Mouse (Mus musculus) midbrain, embryonic 11.5 days (tissue): ENCODE data around the gene Stra8. TPM values are rescaled to one million over a fixed set of nuclear protein-coding genes. Genes with fewer than 3 reads are reported as not detected.

Source experiments
- ATAC-seq: fragments of 200-750 bp; cut with Nextera tagmentation; 2 replicates; pipeline ENCODE4 v1.8.0; 2017; ENCODE audit warnings: moderate TSS enrichment, moderate library complexity; ENCODE audit not compliant: low FRiP score
- DNase-seq: peaks from one replicate; pipeline ENCODE4 v3.0.0; 2015; ENCODE audit warnings: low spot score; ENCODE audit errors: missing footprints
- H3K27ac ChIP-seq: fragments of 300-500 bp; sonication (generic); 2 replicates; pipeline ENCODE4 v1.5.1; 2014; ENCODE audit warnings: low read depth, low read length
- H3K27me3 ChIP-seq: fragments of 300-500 bp; sonication (generic); 2 replicates; pipeline ENCODE4 v1.6.1; 2014; ENCODE audit warnings: mild to moderate bottlenecking, low read length, moderate library complexity, mixed read lengths; ENCODE audit not compliant: control insufficient read depth, insufficient read depth
- H3K36me3 ChIP-seq: fragments of 300-500 bp; sonication (generic); 2 replicates; pipeline ENCODE4 v1.6.1; 2014; ENCODE audit warnings: mild to moderate bottlenecking, low read length, moderate library complexity, mixed read lengths; ENCODE audit not compliant: control insufficient read depth, insufficient read depth
- H3K4me1 ChIP-seq: fragments of 300-500 bp; sonication (generic); 2 replicates; pipeline ENCODE4 v1.6.1; 2014; ENCODE audit warnings: low read length; ENCODE audit not compliant: control insufficient read depth, insufficient read depth
- H3K4me2 ChIP-seq: fragments of 300-500 bp; sonication (generic); 2 replicates; pipeline ENCODE4 v1.6.1; 2014; ENCODE audit warnings: mild to moderate bottlenecking, moderate library complexity
- H3K4me3 ChIP-seq: fragments of 300-500 bp; sonication (generic); 2 replicates; pipeline ENCODE4 v1.5.1; 2014; ENCODE audit warnings: low read depth, low read length
- H3K9ac ChIP-seq: fragments of 300-500 bp; sonication (generic); 2 replicates; pipeline ENCODE4 v1.6.1; 2014; ENCODE audit warnings: low read length
- H3K9me3 ChIP-seq: fragments of 300-500 bp; sonication (generic); 2 replicates; pipeline ENCODE4 v1.6.1; 2016; ENCODE audit warnings: low read length; ENCODE audit not compliant: control insufficient read depth
- WGBS: fragments of 180-500 bp; shearing (Covaris S2); extraction: QIAGEN DNeasy Blood & Tissue Kit; methylation state at CpG from one replicate; pipeline ENCODE4 v1.1.7; 2014; 5-methylcytosine and 5-hydroxymethylcytosine counted together
- polyA plus RNA-seq: library from polyadenylated mRNA; unstranded; fragments of >200 nt; fragmentation: Nextera tagmentation; extraction: Ambion mirVana; gene quantifications from 2 replicates; pipeline ENCODE4 v1.2.1, GENCODE M21; 2014

Stra8 gene
- polyA plus RNA-seq, 1 experiment from 2014 or later, result not detected

DNA sequence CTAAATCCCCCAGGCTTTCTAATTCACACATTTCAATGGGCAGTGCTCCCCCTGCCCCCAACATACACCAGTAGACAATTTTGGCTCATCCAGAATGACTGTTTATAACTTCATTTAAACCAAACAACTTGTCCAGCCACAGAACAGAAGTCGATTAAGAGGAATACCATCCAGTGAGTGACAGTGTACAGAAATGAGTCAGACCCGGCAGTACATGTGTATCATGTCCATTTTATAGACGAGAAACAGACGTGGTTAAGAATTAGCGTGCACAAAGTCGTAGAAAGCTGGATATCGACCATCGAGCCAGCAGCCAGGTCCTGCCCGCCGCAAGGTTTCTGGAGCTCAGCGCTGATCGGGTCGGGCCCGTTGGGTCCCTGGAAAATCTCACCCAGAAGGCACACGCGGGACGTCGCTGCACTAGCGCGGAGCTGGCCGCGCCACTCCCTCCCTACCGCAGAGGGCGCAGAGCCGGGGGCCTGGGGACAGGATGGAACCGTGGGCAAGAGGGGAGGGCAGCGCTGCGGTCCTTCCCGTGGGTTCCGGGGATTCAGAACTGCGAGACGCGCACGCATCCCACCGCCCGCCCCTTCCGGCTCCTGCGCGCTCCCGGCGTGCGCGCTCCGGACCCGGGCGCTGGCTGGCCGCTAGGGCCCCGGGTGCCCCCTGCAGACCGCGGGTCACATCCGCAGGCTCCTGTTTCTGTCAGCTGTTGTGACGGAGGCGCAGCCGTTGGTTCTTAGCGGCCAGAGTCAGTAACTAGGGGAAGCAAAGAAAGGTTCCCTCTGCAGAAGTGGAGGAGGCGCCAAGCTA lies 42.2 kb upstream of the Stra8 start, which contains the start of gene Cyren:
Cyren (minus strand) TSS at position 552 of the 813 bp plus-strand sequence.
- peak within 1 kb of the TSS; percentile 89 for H3K9ac ChIP-seq
- no peaks in the 10 kb centered on the region for H3K9me3 ChIP-seq
- peaks cover 2% of the 10 kb centered on the region; the same call in 1 of the 2 replicates for H3K36me3 ChIP-seq
- peak within 1 kb of the TSS; percentile 76 for H3K4me3 ChIP-seq
- peaks cover 15% of the 10 kb centered on the region for H3K4me1 ChIP-seq
- no peaks in the 10 kb centered on the region for H3K27me3 ChIP-seq
- WGBS, result under 1% methylated on average over 56 of the region's 56 CpGs
- peak within 1 kb of the TSS; percentile 75 for H3K27ac ChIP-seq
- peak; percentile 100 for DNase-seq
- peak; percentile 95 for ATAC-seq
- peak within 1 kb of the TSS; percentile 71 for H3K4me2 ChIP-seq

DNA sequence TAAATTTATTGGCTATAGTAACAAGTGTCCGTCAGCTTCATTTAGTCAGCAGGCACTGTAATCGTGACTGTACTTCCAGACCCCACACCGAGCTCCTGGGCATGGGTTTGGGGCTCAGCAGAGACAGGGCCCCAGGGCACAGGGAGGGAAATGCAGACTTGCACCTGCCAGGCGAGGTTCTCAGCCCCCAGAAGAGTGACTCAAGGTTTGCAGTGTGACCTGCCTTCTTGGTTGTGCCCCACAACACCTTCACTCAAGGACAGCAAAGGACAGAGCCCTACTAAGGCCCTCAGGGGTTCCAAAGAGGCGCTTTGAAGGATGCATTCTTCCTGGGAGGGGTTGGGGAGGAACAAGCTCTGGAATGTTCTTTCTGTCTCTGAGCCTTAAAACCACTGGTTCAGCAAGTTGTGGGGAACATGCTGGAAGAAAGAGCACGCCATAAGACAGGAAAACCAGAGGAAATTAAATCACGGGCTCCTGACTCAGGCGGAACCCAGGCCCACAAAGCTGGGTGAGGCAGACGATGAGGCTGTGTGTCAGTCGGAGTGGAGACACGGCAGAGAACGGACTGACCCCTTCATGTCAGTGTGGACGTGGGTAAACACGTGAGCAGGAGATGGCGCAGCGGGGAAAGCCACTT lies 40.7 kb upstream of the Stra8 start:
- Histone ChIP-seq H3K27ac (no peak overlapping the region), H3K9me3 (no peaks in the 10 kb centered on the region), H3K27me3 (no peaks in the 10 kb centered on the region), H3K36me3 (peaks cover 4% of the 10 kb centered on the region), H3K4me3 (no peak overlapping the region), H3K4me1 (peaks cover 15% of the 10 kb centered on the region), H3K9ac (no peak overlapping the region), H3K4me2 (no peak overlapping the region)
- no peak for DNase-seq
- WGBS, result 90% methylated on average over 16 of the region's 16 CpGs
- ATAC-seq, result no peak

DNA sequence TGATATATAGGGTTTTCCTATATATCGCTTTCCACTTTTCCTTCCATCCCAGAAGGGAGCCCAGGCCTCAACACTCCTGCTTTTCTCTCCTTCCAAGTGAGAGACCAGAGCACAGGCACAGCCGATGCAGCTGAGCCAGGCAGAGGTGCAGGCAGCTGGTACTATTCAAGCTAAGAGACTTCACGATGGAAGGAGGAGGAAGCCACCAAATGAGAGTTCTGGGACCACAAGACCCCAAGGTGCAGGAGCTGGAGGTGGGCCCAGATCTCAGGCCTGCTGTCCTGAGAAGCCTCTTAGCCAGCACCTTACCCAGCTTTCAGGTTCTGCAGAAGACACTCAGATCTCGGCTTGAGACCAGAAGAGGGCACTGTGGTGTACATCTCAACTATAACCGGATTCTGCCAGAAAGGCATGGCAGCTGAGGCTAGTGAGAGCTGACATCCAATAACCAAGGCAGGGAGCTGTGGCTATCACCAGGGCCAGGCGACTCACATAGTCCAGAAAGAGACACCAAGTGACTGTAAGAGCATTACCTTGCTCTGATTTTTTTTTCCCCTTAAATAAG lies 40.0 kb upstream of the Stra8 start:
- no peak overlapping the region for H3K4me2 ChIP-seq
- H3K27ac ChIP-seq, result no peak overlapping the region
- H3K36me3 ChIP-seq, result peaks cover 4% of the 10 kb centered on the region
- no peak for ATAC-seq
- H3K9me3 ChIP-seq, result no peaks in the 10 kb centered on the region
- no peak overlapping the region for H3K9ac ChIP-seq
- peaks cover 15% of the 10 kb centered on the region for H3K4me1 ChIP-seq
- 60% methylated on average over 6 of the region's 6 CpGs for WGBS
- no peak overlapping the region for H3K4me3 ChIP-seq
- DNase-seq, result no peak
- H3K27me3 ChIP-seq, result no peaks in the 10 kb centered on the region

- no peak overlapping the region for H3K9ac ChIP-seq
- peaks cover 4% of the 10 kb centered on the region for H3K36me3 ChIP-seq
- H3K4me3 ChIP-seq, result no peak overlapping the region
- WGBS, result 95% methylated on average over 7 of the region's 7 CpGs
- ATAC-seq (no peak), DNase-seq (no peak)
- H3K27ac ChIP-seq, result no peak overlapping the region
- H3K27me3 ChIP-seq, result no peaks in the 10 kb centered on the region
- peaks cover 25% of the 10 kb centered on the region for H3K4me1 ChIP-seq
- H3K4me2 ChIP-seq, result no peak overlapping the region
- H3K9me3 ChIP-seq, result no peaks in the 10 kb centered on the region
Measured at GRCm38 (mm10) chr6:34884724-34885123, 35.2 kb upstream of the Stra8 start.

- peak overlapping the region; percentile 31; the same call in 1 of the 2 replicates for H3K9ac ChIP-seq
Measured at GRCm38 (mm10) chr6:34887131-34887850, 32.7 kb upstream of the Stra8 start.

GRCm38 (mm10) chr6:34889185-34889584 lies 30.8 kb upstream of the Stra8 start:
- no peaks in the 10 kb centered on the region for H3K27me3 ChIP-seq
- no peak overlapping the region for H3K27ac ChIP-seq
- no peaks in the 10 kb centered on the region for H3K9me3 ChIP-seq
- no peak overlapping the region for H3K4me3 ChIP-seq
- H3K4me2 ChIP-seq, result no peak overlapping the region
- ATAC-seq (no peak), DNase-seq (no peak)
- H3K36me3 ChIP-seq, result peaks cover 11% of the 10 kb centered on the region
- no peak overlapping the region for H3K9ac ChIP-seq
- H3K4me1 ChIP-seq, result peaks cover 25% of the 10 kb centered on the region
- 22% methylated on average over 4 of the region's 4 CpGs for WGBS

More at GRCm38 (mm10) chr6:34887131-34887850, 32.7 kb upstream of the Stra8 start:
- Histone ChIP-seq H3K4me3 (no peak overlapping the region), H3K4me1 (peaks cover 25% of the 10 kb centered on the region), H3K4me2 (no peak overlapping the region), H3K9me3 (no peaks in the 10 kb centered on the region), H3K36me3 (peaks cover 11% of the 10 kb centered on the region), H3K27me3 (no peaks in the 10 kb centered on the region), H3K27ac (peak overlapping the region; percentile 80)
- ATAC-seq, result peak; percentile 93
- peak; percentile 96 for DNase-seq
- 25% methylated on average over 6 of the region's 6 CpGs for WGBS

DNA sequence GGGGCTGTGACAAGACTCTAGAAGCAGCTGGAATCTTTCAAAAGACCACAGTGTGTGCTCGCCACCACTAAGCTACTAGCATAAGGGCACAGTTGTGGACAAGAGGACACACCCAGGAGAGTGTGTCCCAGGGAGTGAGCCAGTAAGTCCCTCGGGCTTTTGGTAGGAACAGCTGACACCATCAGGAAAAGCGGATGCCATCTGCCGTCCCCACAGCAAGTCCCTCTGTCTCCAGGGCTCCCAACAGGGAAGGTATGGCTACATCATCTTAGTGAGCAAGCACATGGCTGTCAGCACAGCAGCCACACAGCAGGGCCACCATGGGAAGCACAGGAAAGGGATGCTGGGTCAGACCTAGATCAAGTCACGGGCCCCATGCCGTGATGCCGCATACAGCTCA lies 24.4 kb upstream of the Stra8 start:
- Histone ChIP-seq H3K27me3 (no peaks in the 10 kb centered on the region), H3K9ac (no peak overlapping the region), H3K27ac (no peak overlapping the region), H3K4me1 (peaks cover 4% of the 10 kb centered on the region; the same call in 1 of the 2 replicates), H3K36me3 (peaks cover 27% of the 10 kb centered on the region), H3K9me3 (no peaks in the 10 kb centered on the region), H3K4me2 (no peak overlapping the region), H3K4me3 (no peak overlapping the region)
- 88% methylated on average over 7 of the region's 7 CpGs for WGBS
- DNase-seq (no peak), ATAC-seq (no peak)

DNA sequence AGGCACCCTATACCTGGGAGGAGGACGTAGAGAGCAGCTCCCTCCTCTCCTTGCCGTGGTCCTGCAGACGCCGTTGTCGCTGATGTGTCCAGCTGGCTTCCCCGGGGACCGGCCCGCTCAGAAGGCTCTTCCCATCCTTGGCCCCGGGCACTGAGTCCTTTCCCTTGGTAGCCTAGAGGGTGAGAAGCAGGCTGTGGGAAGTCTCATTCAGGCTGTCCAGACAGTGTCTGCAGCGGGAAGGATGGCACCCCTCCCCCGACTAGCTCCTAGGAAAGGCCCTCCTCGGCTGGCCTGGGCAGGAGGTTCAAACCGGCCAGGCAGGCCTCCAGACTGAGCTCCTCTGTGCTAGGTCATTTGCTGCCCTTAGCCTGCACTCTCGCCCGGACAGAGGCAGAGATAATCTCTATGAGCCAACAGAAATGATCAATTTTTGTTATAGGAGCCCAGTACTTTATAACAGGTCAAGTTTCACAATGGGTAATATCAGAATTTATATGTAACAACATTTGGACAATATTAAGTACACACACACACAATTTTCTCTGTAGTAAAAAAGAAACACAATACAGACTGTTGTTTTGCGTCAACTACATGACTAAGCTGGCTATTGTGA lies 23.7 kb upstream of the Stra8 start:
- DNase-seq (peak; percentile 85), ATAC-seq (peak; percentile 40; the same call in 1 of the 2 replicates)
- no peaks in the 10 kb centered on the region for H3K27me3 ChIP-seq
- H3K4me1 ChIP-seq, result peaks cover 4% of the 10 kb centered on the region; the same call in 1 of the 2 replicates
- no peak overlapping the region for H3K4me2 ChIP-seq
- H3K27ac ChIP-seq, result no peak overlapping the region
- H3K9ac ChIP-seq, result no peak overlapping the region
- H3K9me3 ChIP-seq, result no peaks in the 10 kb centered on the region
- H3K36me3 ChIP-seq, result peaks cover 21% of the 10 kb centered on the region
- WGBS, result 56% methylated on average over 16 of the region's 16 CpGs
- H3K4me3 ChIP-seq, result no peak overlapping the region
